In the genomic region with DNA sequence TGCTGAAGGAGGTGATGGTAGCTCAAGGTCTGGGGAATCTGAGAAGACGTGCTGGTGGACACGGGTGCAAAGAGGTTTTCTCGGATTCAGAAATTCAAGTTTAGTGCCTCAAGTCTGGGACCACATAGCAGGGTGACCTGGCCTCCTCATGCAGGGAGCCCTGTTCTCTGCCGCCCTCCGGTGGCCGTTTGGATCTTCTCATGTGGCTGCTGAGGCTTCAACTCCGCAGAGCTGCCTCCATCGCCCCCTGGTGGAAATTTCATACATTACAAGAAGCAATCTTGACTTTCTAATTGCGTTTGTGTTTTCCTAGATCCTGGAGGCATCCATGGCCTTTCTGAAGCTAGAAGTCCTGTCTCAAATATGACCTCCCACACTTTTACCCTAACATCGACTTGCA, we compare ENCODE assay signal across 8 mouse cellular contexts. TPM values are rescaled to one million over a fixed set of nuclear protein-coding genes. Genes with fewer than 3 reads are reported as not detected.
A peak's percentile ranks its signal among the peaks of the same experiment; 100 is the strongest.
DNase-seq lines count a peak whose midpoint lies in the region; ATAC-seq lines count a peak whose summit lies in the region.

No protein-coding gene starts in this region.

- WGBS in hindbrain, embryonic 12.5 days = 1% methylated on average over 10 of the region's 10 CpGs

- H3K4me1 ChIP-seq in hindbrain, embryonic 12.5 days = peaks cover 47% of the 10 kb centered on the region

- H3K4me3 ChIP-seq in hindbrain, embryonic 12.5 days = no peak overlapping the region

- 0 out of 2 replicates have a peak, but pooled peaks have one; percentile 39 for ATAC-seq in frontal cortex, adult (ENCODE audit: low TSS enrichment)
- ATAC-seq in hindbrain, embryonic 12.5 days (ENCODE audit: low FRiP score) = 0 out of 2 replicates have a peak, but pooled peaks have one; percentile 35

- no peak overlapping the region for H3K4me2 ChIP-seq in hindbrain, embryonic 12.5 days (replicated peaks)

- peak; percentile 96 for DNase-seq in NIH3T3 (ENCODE audit: low read depth)
- DNase-seq in cerebellum, adult 9-10 months = peak; percentile 97
- peak; percentile 93 for DNase-seq in layer of hippocampus, adult 9-11 months
- DNase-seq in lung, postnatal 10 days = peak; percentile 95
- peak; percentile 79 for DNase-seq in retina, adult 2 months (ENCODE audit: low read depth, low spot score)
- DNase-seq in thymus, postnatal 36 days = peak; percentile 84 to 88

- H3K9me3 ChIP-seq in hindbrain, embryonic 12.5 days (replicated peaks) = no peaks in the 10 kb centered on the region

- peak overlapping the region; percentile 93 for H3K27ac ChIP-seq in hindbrain, embryonic 12.5 days

- H3K27me3 ChIP-seq in hindbrain, embryonic 12.5 days = peaks cover 69% of the 10 kb centered on the region

- no peaks in the 10 kb centered on the region for H3K36me3 ChIP-seq in hindbrain, embryonic 12.5 days

- H3K9ac ChIP-seq in hindbrain, embryonic 12.5 days = no peak overlapping the region

RNA-seq across cellular contexts. Expression of a gene that starts 20.6 kb away (rescaled TPM):
- 47.3 and 49.1 TPM in 2 replicates for polyA plus RNA-seq in hindbrain, embryonic 12.5 days (2016; fragmentation: Nextera tagmentation; extraction: Ambion mirVana)
